Mouse (Mus musculus) heart, embryonic 12.5 days (tissue): ENCODE measurements around the gene Rpl27a. TPM values are rescaled to one million over a fixed set of nuclear protein-coding genes. Genes with fewer than 3 reads are reported as not detected.

Source experiments
- ATAC-seq: fragments of 200-750 bp; cut with Nextera tagmentation; 2 replicates; pipeline ENCODE4 v1.8.0; 2017; ENCODE audit warnings: moderate TSS enrichment, moderate library complexity; ENCODE audit not compliant: insufficient number of reproducible peaks, low FRiP score
- H3K27ac ChIP-seq: fragments of 300-500 bp; sonication (generic); 2 replicates; pipeline ENCODE4 v1.5.1; 2016; ENCODE audit warnings: mild to moderate bottlenecking, moderate library complexity; ENCODE audit not compliant: poor library complexity, severe bottlenecking
- H3K27me3 ChIP-seq: fragments of 300-500 bp; sonication (generic); replicated peaks from 2 replicates; pipeline ENCODE4 v1.6.1; 2016; ENCODE audit warnings: mild to moderate bottlenecking, moderate library complexity
- H3K36me3 ChIP-seq: fragments of 300-500 bp; sonication (generic); 2 replicates; pipeline ENCODE4 v1.6.1; 2016; ENCODE audit warnings: mild to moderate bottlenecking, moderate library complexity
- H3K4me1 ChIP-seq: fragments of 300-500 bp; sonication (generic); replicated peaks from 2 replicates; pipeline ENCODE4 v1.6.1; 2016; ENCODE audit warnings: mild to moderate bottlenecking
- H3K4me2 ChIP-seq: fragments of 300-500 bp; sonication (generic); 2 replicates; pipeline ENCODE4 v1.6.1; 2016; ENCODE audit warnings: mild to moderate bottlenecking, moderate library complexity
- H3K4me3 ChIP-seq: fragments of 300-500 bp; sonication (generic); 2 replicates; pipeline ENCODE4 v1.5.1; 2016; ENCODE audit warnings: mild to moderate bottlenecking
- H3K9ac ChIP-seq: fragments of 300-500 bp; sonication (generic); 2 replicates; pipeline ENCODE4 v1.6.1; 2016; ENCODE audit warnings: mild to moderate bottlenecking, moderate library complexity
- H3K9me3 ChIP-seq: fragments of 300-500 bp; sonication (generic); replicated peaks from 2 replicates; pipeline ENCODE4 v1.6.1; 2016; ENCODE audit warnings: mild to moderate bottlenecking, moderate library complexity
- WGBS: fragments of 180-500 bp; shearing (Covaris S2); methylation state at CpG from one replicate; pipeline ENCODE4 v1.1.7; 2016; 5-methylcytosine and 5-hydroxymethylcytosine counted together
- microRNA-seq: library from miRNA; unstranded; fragments of <30 nt; microRNA quantifications from one replicate; pipeline ENCODE4, GENCODE M21; 2017
- polyA plus RNA-seq: library from polyadenylated mRNA; unstranded; fragments of >200 nt; fragmentation: Nextera tagmentation; extraction: Ambion mirVana; gene quantifications from 2 replicates; pipeline ENCODE4 v1.2.1, GENCODE M21; 2016

Rpl27a gene
- polyA plus RNA-seq, 1 experiment from 2014 or later: 83.4 TPM

GRCm38 (mm10) chr7:109563775-109564362 lies 44.9 kb downstream of the Rpl27a start:
- Histone ChIP-seq H3K9me3 (no peaks in the 10 kb centered on the region), H3K4me3 (no peak overlapping the region), H3K4me1 (peaks cover 56% of the 10 kb centered on the region), H3K36me3 (peaks cover 9% of the 10 kb centered on the region; the same call in 1 of the 2 replicates), H3K4me2 (no peak overlapping the region), H3K9ac (no peak overlapping the region), H3K27me3 (no peaks in the 10 kb centered on the region), H3K27ac (no peak overlapping the region)
- WGBS: 70% methylated on average over 4 of the region's 4 CpGs
- no peak for ATAC-seq

DNA sequence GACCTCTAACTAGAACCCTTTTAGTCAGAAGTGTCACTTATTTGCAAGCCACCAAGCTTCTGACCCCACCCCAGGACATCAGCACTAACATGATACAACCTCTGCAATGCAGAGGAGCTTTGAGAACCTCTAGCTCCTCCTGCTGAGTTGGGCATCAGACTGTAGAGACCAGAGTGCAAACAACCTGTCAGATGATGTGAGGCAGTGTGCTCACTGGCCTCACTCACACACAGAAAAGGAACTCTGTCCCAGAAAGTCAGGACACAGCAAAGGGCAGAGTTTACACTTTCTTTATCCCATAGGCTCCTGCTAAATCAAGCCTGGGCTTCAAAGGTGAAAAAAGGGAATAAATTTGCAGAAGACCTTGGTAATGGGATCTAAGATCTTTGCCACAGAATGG lies 47.4 kb downstream of the Rpl27a start:
- Histone ChIP-seq H3K4me3 (no peak overlapping the region), H3K9me3 (no peaks in the 10 kb centered on the region), H3K27me3 (no peaks in the 10 kb centered on the region), H3K27ac (no peak overlapping the region), H3K4me1 (peaks cover 41% of the 10 kb centered on the region), H3K9ac (no peak overlapping the region), H3K36me3 (peaks cover 13% of the 10 kb centered on the region; the same call in 1 of the 2 replicates), H3K4me2 (no peak overlapping the region)
- ATAC-seq: no peak

GRCm38 (mm10) chr7:109566841-109567768 lies 48.2 kb downstream of the Rpl27a start:
- no peaks in the 10 kb centered on the region for H3K9me3 ChIP-seq
- ATAC-seq: no peak
- H3K4me3 ChIP-seq: no peak overlapping the region
- H3K27me3 ChIP-seq: no peaks in the 10 kb centered on the region
- peaks cover 13% of the 10 kb centered on the region; the same call in 1 of the 2 replicates for H3K36me3 ChIP-seq
- H3K27ac ChIP-seq: no peak overlapping the region
- 61% methylated on average over 11 of the region's 11 CpGs for WGBS
- H3K4me1 ChIP-seq: peaks cover 39% of the 10 kb centered on the region
- H3K4me2 ChIP-seq: no peak overlapping the region
- H3K9ac ChIP-seq: no peak overlapping the region

- no peak for ATAC-seq
- no peak overlapping the region for H3K9ac ChIP-seq
- peaks cover 27% of the 10 kb centered on the region for H3K4me1 ChIP-seq
- no peak overlapping the region for H3K27ac ChIP-seq
- WGBS: 88% methylated on average over 4 of the region's 4 CpGs
- H3K36me3 ChIP-seq: peaks cover 13% of the 10 kb centered on the region; the same call in 1 of the 2 replicates
- H3K4me3 ChIP-seq: no peak overlapping the region
- no peak overlapping the region for H3K4me2 ChIP-seq
- H3K9me3 ChIP-seq: no peaks in the 10 kb centered on the region
- H3K27me3 ChIP-seq: no peaks in the 10 kb centered on the region
These were observed 49.5 kb downstream of the Rpl27a start for GRCm38 (mm10) chr7:109568391-109568892.

Small RNAs within 50 kb of the gene (microRNA-seq; reads per million reads assigned to microRNA genes)
- gene Gm47284: not detected

Other genes starting within 250 kb of the Rpl27a start
- 0.26 TPM in 1 of 2 replicates, not detected in the other for gene Stk33, start 80.1 kb upstream of the Rpl27a start, polyA plus RNA-seq
- 0.03 TPM in 1 of 2 replicates, not detected in the other for gene Trim66, start 11.0 kb upstream of the Rpl27a start, polyA plus RNA-seq
- gene St5, start 184.5 kb downstream of the Rpl27a start, polyA plus RNA-seq: 40.5 and 41.0 TPM in 2 replicates
- gene Akip1, start 184.5 kb downstream of the Rpl27a start, polyA plus RNA-seq: 26.0 and 28.1 TPM in 2 replicates
- not detected in 2 replicates for gene BC051019, start 204.7 kb downstream of the Rpl27a start, polyA plus RNA-seq
- not detected in 2 replicates for gene Ascl3, start 212.6 kb downstream of the Rpl27a start, polyA plus RNA-seq
- 54.1 and 56.4 TPM in 2 replicates for gene Tmem9b, start 233.7 kb downstream of the Rpl27a start, polyA plus RNA-seq